Mouse (Mus musculus): ENCODE results near the gene Tmem260. TPM values are rescaled to one million over a fixed set of nuclear protein-coding genes. Genes with fewer than 3 reads are reported as not detected.
A peak's percentile ranks its signal among the peaks of the same experiment; 100 is the strongest.
"Not testable (repeated sequence)": the region's sequence is repeated elsewhere in the genome, so short reads cannot be mapped to it uniquely, and the experiment has no call there.

The Tmem260 gene
- total and polyA plus RNA-seq, 2 experiments: 9.7 to 16.2 TPM

DNA sequence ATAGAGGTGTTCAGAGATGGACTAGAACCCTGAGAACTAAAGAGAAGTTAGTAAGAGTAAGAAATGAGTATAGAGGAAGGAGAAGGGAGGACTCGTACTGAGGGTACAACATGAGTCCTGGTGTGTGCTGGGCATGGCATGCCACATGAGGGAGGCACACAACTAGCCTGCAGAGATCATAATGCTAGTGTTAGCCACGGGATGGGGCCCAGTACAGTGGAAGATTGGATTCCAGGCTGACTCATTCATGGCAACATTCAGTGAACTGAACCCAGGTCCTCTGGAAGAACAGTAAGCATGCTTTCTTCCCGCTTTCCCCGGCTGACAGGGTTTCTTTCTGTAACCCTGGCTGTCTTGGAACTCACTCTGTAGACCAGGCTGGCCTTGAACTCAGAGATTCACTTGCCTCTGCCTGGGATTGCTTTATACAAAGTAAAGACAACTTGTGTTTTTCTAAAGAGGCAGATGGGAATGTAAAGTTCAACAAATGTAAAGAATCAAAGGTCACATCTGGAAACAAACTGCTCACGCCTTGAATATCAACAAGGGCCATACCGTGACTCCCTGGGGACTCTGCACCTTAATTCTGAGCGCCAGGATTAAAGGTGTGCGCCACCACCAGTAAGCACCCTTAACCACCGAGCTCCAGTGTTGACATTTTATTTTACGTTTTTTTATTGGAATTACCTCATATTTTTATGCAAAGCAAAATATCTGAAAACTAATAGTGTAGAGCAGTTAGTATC lies 25.0 kb downstream of the Tmem260 start:
- H3K27ac ChIP-seq (replicated peaks; ENCODE audit: insufficient read depth, low read depth, low read length): no peak overlapping the region

DNA sequence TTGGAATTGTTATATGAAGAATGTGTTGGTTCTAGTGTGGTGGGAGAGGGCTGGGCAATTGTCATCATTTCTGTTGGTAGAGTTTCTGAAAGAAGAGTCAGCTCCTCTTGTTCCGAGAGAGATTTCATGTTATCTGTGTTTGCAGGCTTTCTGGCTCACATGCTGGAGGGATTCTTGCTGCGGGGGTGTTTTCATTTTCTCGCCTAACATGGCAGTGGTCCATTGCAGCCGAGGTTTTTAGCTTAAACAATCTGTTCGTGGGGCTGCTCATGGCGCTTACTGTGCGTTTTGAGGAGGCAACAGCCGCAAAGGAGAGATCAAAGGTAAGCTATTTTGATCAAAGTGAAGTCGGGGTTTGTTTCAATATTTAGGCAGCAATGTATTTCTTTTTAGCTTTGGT lies 26.3 kb downstream of the Tmem260 start:
- TF ChIP-seq POLR2A (IDR thresholded peaks at IDR 0.05; ENCODE audit: extremely low read depth, insufficient read depth, low read length): no peak
- TF ChIP-seq CTCF (IDR thresholded peaks at IDR 0.05; ENCODE audit: low read depth, low read length): no peak
- 61% methylated on average over 9 of the region's 9 CpGs for whole genome bisulfite sequencing
- no peak overlapping the region for H3K27ac ChIP-seq (replicated peaks; ENCODE audit: insufficient read depth, low read depth, low read length)
- H3K4me1 ChIP-seq (ENCODE audit: control insufficient read depth, insufficient read depth, low read length): peaks cover 4% of the 10 kb centered on the region; the same call in 1 of the 2 replicates
- no peaks in the 10 kb centered on the region for H3K79me2 ChIP-seq (ENCODE audit: control insufficient read depth, insufficient read depth, low read length)
- no peak overlapping the region for H3K9ac ChIP-seq (ENCODE audit: low read depth, low read length)
- no peak overlapping the region for H3K4me3 ChIP-seq (ENCODE audit: insufficient read depth, low read depth, low read length)
- no peaks in the 10 kb centered on the region for H3K27me3 ChIP-seq (ENCODE audit: control insufficient read depth, insufficient read depth, low read length)
- no peak for DNase-seq (ENCODE audit: extremely low read depth, low read depth, low spot score)
- peaks cover 4% of the 10 kb centered on the region; the same call in 1 of the 2 replicates for H3K36me3 ChIP-seq (ENCODE audit: control insufficient read depth, insufficient read depth, low read length)

More for the DNA sequence above, 25.0 kb downstream of the Tmem260 start:
- H3K27me3 ChIP-seq (ENCODE audit: control insufficient read depth, insufficient read depth, low read length): no peaks in the 10 kb centered on the region
- no peak for TF ChIP-seq POLR2A (IDR thresholded peaks at IDR 0.05; ENCODE audit: extremely low read depth, insufficient read depth, low read length)
- no peak for TF ChIP-seq CTCF (IDR thresholded peaks at IDR 0.05; ENCODE audit: low read depth, low read length)
- no peak overlapping the region for H3K9ac ChIP-seq (ENCODE audit: low read depth, low read length)
- H3K36me3 ChIP-seq (ENCODE audit: control insufficient read depth, insufficient read depth, low read length): peaks cover 3% of the 10 kb centered on the region; the same call in 1 of the 2 replicates
- H3K4me1 ChIP-seq (ENCODE audit: control insufficient read depth, insufficient read depth, low read length): peaks cover under 1% of the 10 kb centered on the region; the same call in 1 of the 2 replicates
- no peak overlapping the region for H3K4me3 ChIP-seq (ENCODE audit: insufficient read depth, low read depth, low read length)
- WGBS: 87% methylated on average over 10 of the region's 10 CpGs
- H3K79me2 ChIP-seq (ENCODE audit: control insufficient read depth, insufficient read depth, low read length): 0 out of 2 replicates have a peak, but pooled peaks cover 3% of the 10 kb centered on the region
- no peak for DNase-seq (ENCODE audit: extremely low read depth, low read depth, low spot score)

DNA sequence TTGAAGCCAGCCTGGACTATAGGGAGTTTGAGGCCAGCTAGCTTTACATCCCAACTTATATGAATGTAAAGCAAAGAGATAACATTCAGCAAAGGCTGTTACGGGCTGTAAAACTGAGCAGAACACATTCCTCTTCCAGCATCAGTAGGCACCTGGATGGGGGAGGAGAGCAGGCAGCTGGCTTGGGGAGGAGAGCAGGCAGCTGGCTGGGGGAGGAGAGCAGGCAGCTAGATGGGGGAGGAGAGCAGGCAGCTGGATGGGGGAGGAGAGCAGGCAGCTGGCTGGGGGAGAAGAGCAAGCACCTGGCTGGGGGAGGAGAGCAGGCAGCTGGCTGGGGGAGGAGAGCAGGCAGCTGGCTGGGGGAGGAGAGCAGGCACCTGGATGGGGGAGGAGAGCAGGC lies 29.4 kb downstream of the Tmem260 start:
- TF ChIP-seq CTCF (IDR thresholded peaks at IDR 0.05; ENCODE audit: low read depth, low read length): no peak
- no peak for TF ChIP-seq POLR2A (IDR thresholded peaks at IDR 0.05; ENCODE audit: extremely low read depth, insufficient read depth, low read length)
- WGBS: 84% methylated on average over 1 of the region's 1 CpGs
- H3K27ac ChIP-seq (replicated peaks; ENCODE audit: insufficient read depth, low read depth, low read length): peak overlapping the region; percentile 23; the same call in 1 of the 2 replicates
- H3K36me3 ChIP-seq (ENCODE audit: control insufficient read depth, insufficient read depth, low read length): peaks cover 13% of the 10 kb centered on the region
- H3K79me2 ChIP-seq (ENCODE audit: control insufficient read depth, insufficient read depth, low read length): no peaks in the 10 kb centered on the region
- peaks cover 4% of the 10 kb centered on the region; the same call in 1 of the 2 replicates for H3K4me1 ChIP-seq (ENCODE audit: control insufficient read depth, insufficient read depth, low read length)
- no peak overlapping the region; the same call in 1 of the 2 replicates for H3K9ac ChIP-seq (ENCODE audit: low read depth, low read length)
- no peak overlapping the region for H3K4me3 ChIP-seq (ENCODE audit: insufficient read depth, low read depth, low read length)
- peak; percentile 74 for DNase-seq (ENCODE audit: extremely low read depth, low read depth, low spot score)
- H3K27me3 ChIP-seq (ENCODE audit: control insufficient read depth, insufficient read depth, low read length): no peaks in the 10 kb centered on the region

DNA sequence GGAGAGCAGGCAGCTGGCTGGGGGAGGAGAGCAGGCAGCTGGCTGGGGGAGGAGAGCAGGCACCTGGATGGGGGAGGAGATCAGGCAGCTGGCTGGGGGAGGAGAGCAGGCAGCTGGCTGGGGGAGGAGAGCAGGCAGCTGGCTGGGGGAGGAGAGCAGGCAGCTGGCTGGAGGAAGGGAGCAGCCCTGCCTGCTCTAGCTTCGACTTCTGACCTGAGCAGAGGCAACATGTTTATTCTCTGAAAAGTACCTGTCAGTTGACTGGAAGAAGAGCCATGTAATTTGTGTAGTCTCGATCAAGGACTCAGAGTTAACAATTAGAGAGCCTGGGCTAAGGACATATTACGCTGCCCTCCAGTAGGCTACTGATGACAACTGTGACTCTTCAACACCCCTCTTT lies 29.9 kb downstream of the Tmem260 start:
- Histone ChIP-seq H3K27ac (replicated peaks; ENCODE audit: insufficient read depth, low read depth, low read length) (peak overlapping the region; percentile 64), H3K36me3 (ENCODE audit: control insufficient read depth, insufficient read depth, low read length) (peaks cover 13% of the 10 kb centered on the region)
- peak; percentile 83 for DNase-seq (ENCODE audit: extremely low read depth, low read depth, low spot score)
- not testable (repeated sequence) for H3K9ac ChIP-seq (ENCODE audit: low read depth, low read length); H3K79me2 ChIP-seq (ENCODE audit: control insufficient read depth, insufficient read depth, low read length); H3K27me3 ChIP-seq (ENCODE audit: control insufficient read depth, insufficient read depth, low read length); H3K4me1 ChIP-seq (ENCODE audit: control insufficient read depth, insufficient read depth, low read length); H3K4me3 ChIP-seq (ENCODE audit: insufficient read depth, low read depth, low read length)
- WGBS: 28% methylated on average over 3 of the region's 3 CpGs

DNA sequence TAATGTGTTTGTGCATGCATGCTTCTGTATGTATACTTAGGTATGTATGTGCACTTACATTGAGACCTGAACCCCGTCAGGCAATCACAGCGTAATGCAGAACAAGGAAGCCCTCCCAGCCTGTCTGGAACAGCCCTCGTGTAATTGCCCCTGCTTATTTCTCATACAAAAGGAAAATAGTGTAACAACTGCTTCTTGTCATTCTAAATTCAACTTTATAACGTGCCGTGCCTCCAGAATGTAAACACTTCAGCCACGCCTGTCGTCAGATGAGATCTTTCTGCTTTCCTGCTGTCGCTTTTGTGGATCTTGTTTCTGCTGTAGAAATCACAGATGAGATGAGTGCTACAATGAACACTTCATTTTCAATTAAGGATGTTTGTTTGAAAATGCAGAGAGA lies 30.4 kb downstream of the Tmem260 start:
- no peaks in the 10 kb centered on the region for H3K79me2 ChIP-seq (ENCODE audit: control insufficient read depth, insufficient read depth, low read length)
- H3K4me3 ChIP-seq (ENCODE audit: insufficient read depth, low read depth, low read length): no peak overlapping the region
- no peak overlapping the region for H3K9ac ChIP-seq (ENCODE audit: low read depth, low read length)
- H3K27ac ChIP-seq (replicated peaks; ENCODE audit: insufficient read depth, low read depth, low read length): peak overlapping the region; percentile 64
- H3K27me3 ChIP-seq (ENCODE audit: control insufficient read depth, insufficient read depth, low read length): no peaks in the 10 kb centered on the region
- WGBS: 76% methylated on average over 8 of the region's 8 CpGs
- TF ChIP-seq CTCF (IDR thresholded peaks at IDR 0.05; ENCODE audit: low read depth, low read length): no peak
- H3K4me1 ChIP-seq (ENCODE audit: control insufficient read depth, insufficient read depth, low read length): peaks cover 4% of the 10 kb centered on the region; the same call in 1 of the 2 replicates
- no peak for DNase-seq (ENCODE audit: extremely low read depth, low read depth, low spot score)
- peaks cover 13% of the 10 kb centered on the region for H3K36me3 ChIP-seq (ENCODE audit: control insufficient read depth, insufficient read depth, low read length)

DNA sequence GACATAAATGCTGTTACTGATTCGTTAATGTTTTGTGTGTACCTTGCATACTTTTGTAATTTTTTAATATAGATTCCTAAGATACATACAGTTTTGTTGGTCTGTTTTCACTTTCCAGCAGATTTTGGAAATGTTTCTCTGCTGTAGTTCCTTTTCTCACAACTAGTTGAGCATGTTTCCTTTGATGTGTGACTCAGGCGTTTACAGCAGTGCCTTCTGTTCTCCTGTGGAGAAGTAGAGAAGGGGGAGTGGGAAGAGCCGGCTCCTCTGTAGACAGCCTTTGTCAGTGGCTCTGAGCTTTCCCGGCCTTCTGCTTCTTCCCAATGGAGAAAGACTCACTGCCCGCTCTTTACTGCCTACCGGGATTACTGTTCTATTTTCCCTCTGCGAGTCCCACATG lies 35.7 kb downstream of the Tmem260 start:
- WGBS: 85% methylated on average over 7 of the region's 7 CpGs
- no peak overlapping the region for H3K9ac ChIP-seq (ENCODE audit: low read depth, low read length)
- no peak for DNase-seq (ENCODE audit: extremely low read depth, low read depth, low spot score)
- no peak overlapping the region for H3K4me3 ChIP-seq (ENCODE audit: insufficient read depth, low read depth, low read length)
- H3K4me1 ChIP-seq (ENCODE audit: control insufficient read depth, insufficient read depth, low read length): no peaks in the 10 kb centered on the region
- no peak for TF ChIP-seq POLR2A (IDR thresholded peaks at IDR 0.05; ENCODE audit: extremely low read depth, insufficient read depth, low read length)
- no peak for TF ChIP-seq CTCF (IDR thresholded peaks at IDR 0.05; ENCODE audit: low read depth, low read length)
- H3K27ac ChIP-seq (replicated peaks; ENCODE audit: insufficient read depth, low read depth, low read length): no peak overlapping the region
- peaks cover 22% of the 10 kb centered on the region for H3K36me3 ChIP-seq (ENCODE audit: control insufficient read depth, insufficient read depth, low read length)
- no peaks in the 10 kb centered on the region for H3K79me2 ChIP-seq (ENCODE audit: control insufficient read depth, insufficient read depth, low read length)
- no peaks in the 10 kb centered on the region for H3K27me3 ChIP-seq (ENCODE audit: control insufficient read depth, insufficient read depth, low read length)
